Mouse (Mus musculus) MEL (cell line): Measurements from ENCODE around the gene Atrnl1.

ENCODE experiments used
- CTCF ChIP-seq, 3 experiments: IDR thresholded peaks in 2 of 3; conservative IDR thresholded peaks in 1 of 3; 2 replicates each; pipeline ENCODE4 v1.5.1; 2011 to 2012; ENCODE audit warnings: low read length in 3 of 3, low read depth in 2 of 3, mild to moderate bottlenecking in 2 of 3, improper control_type of control experiment in 1 of 3, inconsistent platforms in 1 of 3, mixed read lengths in 1 of 3, moderate library complexity in 1 of 3; ENCODE audit not compliant: control insufficient read depth in 1 of 3, insufficient read depth in 1 of 3, poor library complexity in 1 of 3, severe bottlenecking in 1 of 3
- E2F4 ChIP-seq: IDR thresholded peaks from 2 replicates; pipeline ENCODE4 v1.6.1; 2011; ENCODE audit warnings: low read depth, low read length, improper control_type of control experiment, borderline replicate concordance
- EP300 ChIP-seq, 2 experiments: IDR thresholded peaks; 2 replicates each; pipeline ENCODE4 v1.6.1; 2011; ENCODE audit warnings: improper control_type of control experiment in 2 of 2, low read length in 2 of 2, low read depth in 1 of 2, mild to moderate bottlenecking in 1 of 2
- HCFC1 ChIP-seq: IDR thresholded peaks from 2 replicates; pipeline ENCODE4 v1.6.1; 2012; ENCODE audit warnings: low read depth, mild to moderate bottlenecking, inconsistent platforms, low read length, improper control_type of control experiment, moderate library complexity
- MAFK ChIP-seq: IDR thresholded peaks from 2 replicates; pipeline ENCODE4 v1.6.1; 2011; ENCODE audit warnings: low read depth, mild to moderate bottlenecking, low read length, improper control_type of control experiment, borderline replicate concordance
- MAX ChIP-seq: IDR thresholded peaks from 2 replicates; pipeline ENCODE4 v1.6.1; 2011; ENCODE audit warnings: low read length, improper control_type of control experiment
- NELFE ChIP-seq: IDR thresholded peaks from 2 replicates; pipeline ENCODE4 v1.6.1; 2011; ENCODE audit warnings: low read depth, low read length, improper control_type of control experiment
- NRF1 ChIP-seq: IDR thresholded peaks from 2 replicates; pipeline ENCODE4 v1.6.1; 2014; ENCODE audit warnings: low read depth, mild to moderate bottlenecking, inconsistent platforms, low read length, improper control_type of control experiment, moderate library complexity; ENCODE audit not compliant: poor library complexity, insufficient read depth, severe bottlenecking
- POLR2A ChIP-seq, 2 experiments: IDR thresholded peaks; 2 replicates each; pipeline ENCODE4 v1.6.1; 2011 to 2012; ENCODE audit warnings: low read length in 2 of 2, mild to moderate bottlenecking in 2 of 2, control low read depth in 1 of 2, improper control_type of control experiment in 1 of 2, low read depth in 1 of 2, moderate library complexity in 1 of 2; ENCODE audit not compliant: control insufficient read depth in 1 of 2, insufficient read depth in 1 of 2, poor library complexity in 1 of 2
- POLR2AphosphoS2 ChIP-seq: IDR thresholded peaks from 2 replicates; pipeline ENCODE4 v1.6.1; 2011; ENCODE audit warnings: low read length, improper control_type of control experiment
- POLR2AphosphoS5 ChIP-seq: IDR thresholded peaks from 2 replicates; pipeline ENCODE4 v1.6.1; 2012; ENCODE audit warnings: low read depth, borderline replicate concordance, mild to moderate bottlenecking, inconsistent platforms, low read length, moderate library complexity, mixed read lengths
- TBP ChIP-seq: IDR thresholded peaks from 2 replicates; pipeline ENCODE4 v1.8.0; 2011; ENCODE audit warnings: low read depth, low read length, improper control_type of control experiment
- USF2 ChIP-seq, 2 experiments: IDR thresholded peaks; 2 replicates each; pipeline ENCODE4 v1.6.1; 2011 to 2012; ENCODE audit warnings: improper control_type of control experiment in 2 of 2, low read length in 2 of 2, borderline replicate concordance in 1 of 2, inconsistent platforms in 1 of 2, low read depth in 1 of 2, mild to moderate bottlenecking in 1 of 2; ENCODE audit not compliant: insufficient read depth in 1 of 2

- TF ChIP-seq CTCF (IDR thresholded peaks at IDR 0.05 in 2 of 3, conservative IDR thresholded peaks at IDR 0.05 in 1 of 3; ENCODE audit: control insufficient read depth in 1 of 3, insufficient read depth in 1 of 3, low read depth in 2 of 3, low read length in 3 of 3, poor library complexity in 1 of 3, severe bottlenecking in 1 of 3) = no peak
- no peak for TF ChIP-seq POLR2A (IDR thresholded peaks at IDR 0.05; ENCODE audit: control insufficient read depth in 1 of 2, insufficient read depth in 1 of 2, low read depth in 1 of 2, low read length in 2 of 2, poor library complexity in 1 of 2)
- TF ChIP-seq HCFC1 = no peak
- TF ChIP-seq USF2 (IDR thresholded peaks at IDR 0.05; ENCODE audit: borderline replicate concordance in 1 of 2, insufficient read depth in 1 of 2, low read depth in 1 of 2, low read length in 2 of 2) = no peak
- TF ChIP-seq MAX = no peak
- TF ChIP-seq TBP = no peak
- no peak for TF ChIP-seq POLR2AphosphoS2
- TF ChIP-seq POLR2AphosphoS5 = no peak
- TF ChIP-seq NELFE = no peak
- TF ChIP-seq MAFK = no peak
- no peak for TF ChIP-seq EP300 (IDR thresholded peaks at IDR 0.05; ENCODE audit: low read depth in 1 of 2, low read length in 2 of 2)
- TF ChIP-seq NRF1 = no peak
- no peak for TF ChIP-seq E2F4
These were observed 16.4 kb downstream of the Atrnl1 start for GRCm38 (mm10) chr19:57627251-57627650.
